Mouse (Mus musculus) stomach, embryonic 14.5 days (tissue): ENCODE results near the gene Plrg1. TPM values are rescaled to one million over a fixed set of nuclear protein-coding genes. Genes with fewer than 3 reads are reported as not detected.
A peak's percentile ranks its signal among the peaks of the same experiment; 100 is the strongest.

Experiments used
- ATAC-seq: fragments of 200-750 bp; cut with Nextera tagmentation; 2 replicates; pipeline ENCODE4 v1.8.0; 2017; ENCODE audit warnings: low read depth, moderate TSS enrichment; ENCODE audit not compliant: insufficient number of reproducible peaks, insufficient read depth, low FRiP score
- H3K27ac ChIP-seq: fragments of 300-500 bp; sonication (generic); 2 replicates; pipeline ENCODE4 v1.5.1; 2014; ENCODE audit warnings: mild to moderate bottlenecking, low read length, moderate library complexity, mixed read lengths
- H3K27me3 ChIP-seq: fragments of 300-500 bp; sonication (generic); 2 replicates; pipeline ENCODE4 v1.6.1; 2014; ENCODE audit warnings: low read length, control low read depth, mixed read lengths; ENCODE audit not compliant: control insufficient read depth, insufficient read depth
- H3K36me3 ChIP-seq: fragments of 300-500 bp; sonication (generic); 2 replicates; pipeline ENCODE4 v1.6.1; 2014; ENCODE audit warnings: mild to moderate bottlenecking, control low read depth, low read length, moderate library complexity, mixed read lengths; ENCODE audit not compliant: control insufficient read depth, insufficient read depth
- H3K4me1 ChIP-seq: fragments of 300-500 bp; sonication (generic); 2 replicates; pipeline ENCODE4 v1.6.1; 2014; ENCODE audit warnings: low read length, control low read depth, mixed read lengths; ENCODE audit not compliant: control insufficient read depth, insufficient read depth
- H3K4me2 ChIP-seq: fragments of 300-500 bp; sonication (generic); replicated peaks from 2 replicates; pipeline ENCODE4 v1.6.1; 2014; ENCODE audit warnings: low read depth, low read length, control low read depth
- H3K4me3 ChIP-seq: fragments of 300-500 bp; sonication (generic); 2 replicates; pipeline ENCODE4 v1.5.1; 2014; ENCODE audit warnings: low read depth, low read length, control low read depth
- H3K9ac ChIP-seq: fragments of 300-500 bp; sonication (generic); replicated peaks from 2 replicates; pipeline ENCODE4 v1.6.1; 2014; ENCODE audit warnings: low read depth, mild to moderate bottlenecking, control low read depth, low read length, moderate library complexity, mixed read lengths
- H3K9me3 ChIP-seq: fragments of 300-500 bp; sonication (generic); 2 replicates; pipeline ENCODE4 v1.6.1; 2016; ENCODE audit warnings: low read depth, low read length, control low read depth; ENCODE audit not compliant: control insufficient read depth
- whole genome bisulfite sequencing: fragments of 180-500 bp; shearing (Covaris S2); extraction: QIAGEN DNeasy Blood & Tissue Kit; methylation state at CpG from one replicate; pipeline ENCODE4 v1.1.7; 2014; 5-methylcytosine and 5-hydroxymethylcytosine counted together
- polyA plus RNA-seq: library from polyadenylated mRNA; unstranded; fragments of >200 nt; fragmentation: Nextera tagmentation; extraction: Ambion mirVana; gene quantifications from 2 replicates; pipeline ENCODE4 v1.2.1, GENCODE M21; 2014

Gene Plrg1
- 98.0 and 103 TPM in 2 replicates for polyA plus RNA-seq

GRCm38 (mm10) chr3:83055281-83056038, at the start of gene Plrg1:
TSS of gene Plrg1 (plus strand) at chr3:83055522.
- peak; percentile 99 for ATAC-seq
- peak within 1 kb of the TSS; percentile 64; the same call in 1 of the 2 replicates for H3K27ac ChIP-seq
- peak within 1 kb of the TSS; percentile 74 for H3K4me2 ChIP-seq
- peak within 1 kb of the TSS; percentile 70 for H3K4me3 ChIP-seq
- no peaks in the 10 kb centered on the region for H3K9me3 ChIP-seq
- peak within 1 kb of the TSS; percentile 77 for H3K9ac ChIP-seq
- H3K27me3 ChIP-seq, result no peaks in the 10 kb centered on the region
- H3K4me1 ChIP-seq, result peaks cover 9% of the 10 kb centered on the region; the same call in 1 of the 2 replicates
- WGBS, result under 1% methylated on average over 61 of the region's 61 CpGs
- H3K36me3 ChIP-seq, result peaks cover 25% of the 10 kb centered on the region

- Histone ChIP-seq H3K9me3 (no peaks in the 10 kb centered on the region), H3K27me3 (no peaks in the 10 kb centered on the region), H3K27ac (no peak within 1 kb of the TSS), H3K9ac (no peak within 1 kb of the TSS), H3K4me1 (no peaks in the 10 kb centered on the region), H3K36me3 (no peaks in the 10 kb centered on the region), H3K4me2 (no peak within 1 kb of the TSS), H3K4me3 (no peak within 1 kb of the TSS)
- ATAC-seq, result no peak
- WGBS, result 42% methylated on average over 7 of the region's 7 CpGs
These were observed 47.8 kb upstream of the Plrg1 start, which contains the start of gene Fgg for GRCm38 (mm10) chr3:83007557-83007956. TSS of gene Fgg (plus strand) at chr3:83007724.

- ATAC-seq, result no peak
- H3K9ac ChIP-seq, result no peak overlapping the region
- WGBS, result 72% methylated on average over 11 of the region's 11 CpGs
- no peaks in the 10 kb centered on the region for H3K9me3 ChIP-seq
- H3K4me2 ChIP-seq, result no peak overlapping the region
- H3K4me3 ChIP-seq, result no peak overlapping the region
- H3K27ac ChIP-seq, result no peak overlapping the region
- H3K27me3 ChIP-seq, result no peaks in the 10 kb centered on the region
- no peaks in the 10 kb centered on the region for H3K36me3 ChIP-seq
- H3K4me1 ChIP-seq, result no peaks in the 10 kb centered on the region
These were observed 45.0 kb upstream of the Plrg1 start for GRCm38 (mm10) chr3:83010291-83010690.

- Histone ChIP-seq H3K27me3 (no peaks in the 10 kb centered on the region), H3K9ac (no peak overlapping the region), H3K36me3 (no peaks in the 10 kb centered on the region), H3K4me2 (no peak overlapping the region), H3K4me3 (no peak overlapping the region), H3K9me3 (no peaks in the 10 kb centered on the region), H3K4me1 (no peaks in the 10 kb centered on the region), H3K27ac (no peak overlapping the region)
- no peak for ATAC-seq
- WGBS, result 84% methylated on average over 4 of the region's 4 CpGs
These were observed 44.2 kb upstream of the Plrg1 start for GRCm38 (mm10) chr3:83011136-83011535.

- H3K36me3 ChIP-seq, result no peaks in the 10 kb centered on the region
- no peak overlapping the region for H3K9ac ChIP-seq
- H3K27ac ChIP-seq, result no peak overlapping the region
- H3K4me2 ChIP-seq, result no peak overlapping the region
- WGBS, result 77% methylated on average over 4 of the region's 4 CpGs
- ATAC-seq, result no peak
- no peak overlapping the region for H3K4me3 ChIP-seq
- H3K27me3 ChIP-seq, result no peaks in the 10 kb centered on the region
- H3K4me1 ChIP-seq, result no peaks in the 10 kb centered on the region
- no peaks in the 10 kb centered on the region for H3K9me3 ChIP-seq
These were observed 43.8 kb upstream of the Plrg1 start for GRCm38 (mm10) chr3:83011565-83011964.

- ATAC-seq, result no peak
- H3K4me1 ChIP-seq, result no peaks in the 10 kb centered on the region
- no peaks in the 10 kb centered on the region for H3K9me3 ChIP-seq
- H3K4me3 ChIP-seq, result no peak overlapping the region
- no peaks in the 10 kb centered on the region for H3K27me3 ChIP-seq
- no peaks in the 10 kb centered on the region for H3K36me3 ChIP-seq
- H3K4me2 ChIP-seq, result no peak overlapping the region
- no peak overlapping the region for H3K9ac ChIP-seq
- no peak overlapping the region for H3K27ac ChIP-seq
- 90% methylated on average over 19 of the region's 19 CpGs for WGBS
These were observed 42.7 kb upstream of the Plrg1 start for GRCm38 (mm10) chr3:83012636-83013035.

- no peak overlapping the region for H3K4me2 ChIP-seq
- H3K4me1 ChIP-seq, result no peaks in the 10 kb centered on the region
- 81% methylated on average over 10 of the region's 10 CpGs for WGBS
- no peak overlapping the region for H3K9ac ChIP-seq
- H3K9me3 ChIP-seq, result no peaks in the 10 kb centered on the region
- H3K27me3 ChIP-seq, result no peaks in the 10 kb centered on the region
- ATAC-seq, result no peak
- H3K4me3 ChIP-seq, result no peak overlapping the region
- no peak overlapping the region for H3K27ac ChIP-seq
- H3K36me3 ChIP-seq, result no peaks in the 10 kb centered on the region
These were observed 41.4 kb upstream of the Plrg1 start for GRCm38 (mm10) chr3:83013951-83014350.

GRCm38 (mm10) chr3:83016236-83016635, 39.1 kb upstream of the Plrg1 start:
- H3K27ac ChIP-seq, result no peak overlapping the region
- WGBS, result 67% methylated on average over 1 of the region's 1 CpGs
- H3K9ac ChIP-seq, result no peak overlapping the region
- no peaks in the 10 kb centered on the region for H3K36me3 ChIP-seq
- no peaks in the 10 kb centered on the region for H3K27me3 ChIP-seq
- H3K4me1 ChIP-seq, result no peaks in the 10 kb centered on the region
- H3K4me3 ChIP-seq, result no peak overlapping the region
- H3K4me2 ChIP-seq, result no peak overlapping the region
- H3K9me3 ChIP-seq, result no peaks in the 10 kb centered on the region
- no peak for ATAC-seq

- ATAC-seq, result no peak
- H3K4me2 ChIP-seq, result no peak overlapping the region
These were observed 34.9 kb upstream of the Plrg1 start for GRCm38 (mm10) chr3:83020387-83020786.

More at GRCm38 (mm10) chr3:83020387-83020786, 34.9 kb upstream of the Plrg1 start:
- H3K9me3 ChIP-seq, result no peaks in the 10 kb centered on the region
- WGBS, result 67% methylated on average over 2 of the region's 2 CpGs
- no peaks in the 10 kb centered on the region for H3K36me3 ChIP-seq
- H3K27me3 ChIP-seq, result no peaks in the 10 kb centered on the region
- no peak overlapping the region for H3K9ac ChIP-seq
- H3K27ac ChIP-seq, result no peak overlapping the region
- H3K4me1 ChIP-seq, result no peaks in the 10 kb centered on the region
- no peak overlapping the region for H3K4me3 ChIP-seq
